Mouse (Mus musculus) embryonic facial prominence, embryonic 10.5 days (tissue): ENCODE measurements at regions not wholly inside any gene's neighbourhood (a gene's known extent, or its start where the extent isn't known, plus 50 kb on each side); places are given as distances from the start of the nearest gene placed in this dataset.
A peak's percentile ranks its signal among the peaks of the same experiment; 100 is the strongest.

Experiments
- DNase-seq: peaks from one replicate; pipeline ENCODE4 v3.0.0-alpha.2; 2017; ENCODE audit warnings: low spot score
- H3K27ac ChIP-seq: fragments of 300-500 bp; sonication (generic); replicated peaks from 2 replicates; pipeline ENCODE4 v1.5.1; 2016; ENCODE audit warnings: mild to moderate bottlenecking
- H3K27me3 ChIP-seq: fragments of 300-500 bp; sonication (generic); replicated peaks from 2 replicates; pipeline ENCODE4 v1.6.1; 2016; ENCODE audit warnings: low read depth, mild to moderate bottlenecking; ENCODE audit not compliant: poor library complexity, severe bottlenecking
- H3K36me3 ChIP-seq: fragments of 300-500 bp; sonication (generic); replicated peaks from 2 replicates; pipeline ENCODE4 v1.6.1; 2016; ENCODE audit warnings: mild to moderate bottlenecking, moderate library complexity
- H3K4me1 ChIP-seq: fragments of 300-500 bp; sonication (generic); 2 replicates; pipeline ENCODE4 v1.6.1; 2016
- H3K4me3 ChIP-seq: fragments of 300-500 bp; sonication (generic); 2 replicates; pipeline ENCODE4 v1.5.1; 2016; ENCODE audit warnings: mild to moderate bottlenecking, moderate library complexity
- H3K9me3 ChIP-seq: fragments of 300-500 bp; sonication (generic); 2 replicates; pipeline ENCODE4 v1.6.1; 2016; ENCODE audit warnings: mild to moderate bottlenecking
- WGBS: fragments of 180-500 bp; shearing (Covaris S2); methylation state at CpG from one replicate; pipeline ENCODE4 v1.1.7; 2016; 5-methylcytosine and 5-hydroxymethylcytosine counted together

DNA sequence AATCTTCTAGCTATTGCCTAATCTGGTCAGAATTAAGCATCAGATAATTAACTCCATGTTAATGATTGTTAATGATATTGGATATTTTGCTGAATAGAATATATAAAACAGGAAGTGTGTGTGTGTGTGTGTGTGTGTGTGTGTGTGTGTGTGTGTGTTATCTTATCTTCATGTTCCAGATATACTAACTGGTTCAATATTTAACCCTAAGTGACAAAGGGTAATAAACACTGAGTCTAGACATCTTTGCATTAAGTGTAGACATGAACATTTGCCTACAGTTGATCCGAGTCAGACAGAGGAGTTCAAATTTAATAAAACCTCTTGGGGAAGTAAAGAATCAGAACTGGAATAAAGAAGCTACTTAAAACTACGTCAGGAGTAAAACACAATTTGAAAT is 161.6 kb downstream of the Fsip2 start:
- Histone ChIP-seq H3K9me3 (no peaks in the 10 kb centered on the region), H3K4me3 (no peak overlapping the region), H3K27ac (no peak overlapping the region), H3K27me3 (no peaks in the 10 kb centered on the region), H3K4me1 (no peaks in the 10 kb centered on the region), H3K36me3 (no peaks in the 10 kb centered on the region)
- WGBS, result 83% methylated on average over 2 of the region's 2 CpGs
- DNase-seq, result no peak

DNA sequence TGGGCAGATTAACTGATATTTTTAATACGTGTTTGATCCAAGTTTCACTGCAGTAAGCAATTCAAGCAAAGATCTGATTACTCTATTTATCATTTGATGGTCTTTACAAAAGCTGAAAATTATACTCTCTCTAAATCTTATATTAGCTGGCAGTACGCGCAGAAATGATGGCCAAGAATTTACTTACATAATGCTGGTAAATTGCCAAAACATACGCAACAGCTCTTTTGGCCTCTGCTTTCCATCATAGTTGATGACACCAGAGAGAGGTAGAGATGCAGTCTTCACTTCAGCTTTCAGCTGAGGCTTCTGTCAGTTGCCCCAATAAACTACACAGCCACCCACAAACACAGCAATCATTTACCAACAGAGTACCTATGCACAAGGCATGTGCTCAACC is 182.9 kb downstream of the Fsip2 start:
- Histone ChIP-seq H3K4me3 (no peak overlapping the region), H3K4me1 (peaks cover 4% of the 10 kb centered on the region), H3K36me3 (no peaks in the 10 kb centered on the region), H3K27ac (no peak overlapping the region), H3K27me3 (no peaks in the 10 kb centered on the region), H3K9me3 (0 out of 2 replicates have a peak, but pooled peaks cover 2% of the 10 kb centered on the region)
- 95% methylated on average over 4 of the region's 4 CpGs for WGBS
- DNase-seq, result no peak

DNA sequence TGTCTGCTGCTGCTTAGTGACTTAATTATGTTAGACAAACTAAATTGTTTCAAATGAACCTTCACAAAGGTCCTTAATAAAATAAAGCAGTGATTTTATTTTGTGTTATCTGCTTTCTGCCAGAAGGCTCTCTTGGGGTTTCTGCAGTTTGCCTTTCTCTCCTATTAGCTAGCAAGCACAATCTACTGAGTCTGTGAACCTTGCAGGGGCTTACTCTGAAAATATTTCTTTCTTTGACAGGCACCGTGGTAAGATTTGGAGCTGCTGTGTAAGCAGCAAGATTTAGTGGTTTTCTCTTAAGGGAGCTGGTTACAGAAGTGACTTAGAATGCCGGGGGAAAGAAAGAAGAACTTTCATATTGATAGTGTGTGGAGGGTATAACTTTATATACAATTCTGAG is 187.3 kb downstream of the Fsip2 start:
- Histone ChIP-seq H3K27me3 (no peaks in the 10 kb centered on the region), H3K9me3 (no peaks in the 10 kb centered on the region), H3K4me3 (no peak overlapping the region), H3K4me1 (peaks cover 7% of the 10 kb centered on the region), H3K27ac (no peak overlapping the region), H3K36me3 (no peaks in the 10 kb centered on the region)
- 75% methylated on average over 2 of the region's 2 CpGs for WGBS
- DNase-seq, result no peak

DNA sequence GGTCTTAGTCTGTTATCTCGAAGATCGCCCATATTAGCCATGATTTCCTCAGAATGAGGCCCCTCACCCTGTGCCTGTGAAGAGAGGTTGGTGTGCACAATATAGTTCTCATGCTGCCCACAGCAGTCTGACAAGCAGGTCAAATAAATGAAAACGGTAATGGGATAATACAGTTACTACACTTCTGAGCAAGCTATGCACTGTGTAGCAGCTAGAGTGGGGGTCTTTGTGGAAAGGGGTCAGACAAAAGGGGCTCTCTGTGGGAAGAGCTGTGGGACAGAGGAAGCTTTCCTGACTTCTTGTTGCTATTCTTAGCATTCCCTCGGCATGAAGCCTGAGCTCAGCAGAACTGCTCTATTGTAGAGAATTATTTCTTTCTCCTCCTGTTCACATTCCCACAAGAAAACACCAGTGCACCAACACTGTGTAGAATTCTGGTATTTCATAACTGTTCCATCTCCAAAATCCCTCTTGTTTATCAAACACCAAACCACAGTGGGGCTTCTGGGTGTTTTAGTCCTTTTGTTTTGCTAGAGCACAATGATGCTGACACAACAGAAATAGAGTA is 187.9 kb downstream of the Fsip2 start:
- Histone ChIP-seq H3K27me3 (no peaks in the 10 kb centered on the region), H3K27ac (peak overlapping the region; percentile 44), H3K9me3 (no peaks in the 10 kb centered on the region), H3K36me3 (no peaks in the 10 kb centered on the region), H3K4me3 (no peak overlapping the region), H3K4me1 (peaks cover 7% of the 10 kb centered on the region)
- 52% methylated on average over 4 of the region's 4 CpGs for WGBS
- no peak for DNase-seq

DNA sequence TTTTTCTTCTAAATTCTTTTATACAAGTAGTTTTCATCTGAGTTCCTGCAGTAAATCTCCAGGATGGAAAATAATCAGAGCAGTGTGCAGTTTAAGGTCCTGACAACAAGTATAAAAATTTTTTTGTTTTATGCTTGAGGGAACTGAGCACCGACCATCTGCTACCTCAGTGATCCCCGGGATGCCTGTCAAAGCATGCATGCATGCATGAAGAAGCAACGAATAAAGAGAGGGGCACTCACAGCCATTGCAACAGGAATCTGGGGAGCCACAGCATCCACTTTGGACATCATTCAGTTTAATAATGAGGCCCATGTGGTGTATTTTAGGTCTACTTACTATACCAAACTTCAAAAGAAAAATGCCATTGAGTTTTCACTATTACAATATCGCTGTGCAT is 222.4 kb downstream of the Fsip2 start:
- no peaks in the 10 kb centered on the region for H3K36me3 ChIP-seq
- H3K27ac ChIP-seq, result no peak overlapping the region
- no peaks in the 10 kb centered on the region for H3K9me3 ChIP-seq
- H3K4me3 ChIP-seq, result no peak overlapping the region
- H3K4me1 ChIP-seq, result no peaks in the 10 kb centered on the region
- DNase-seq, result no peak
- no peaks in the 10 kb centered on the region for H3K27me3 ChIP-seq
- 73% methylated on average over 4 of the region's 4 CpGs for WGBS
